Mouse (Mus musculus): Measurements from ENCODE around the gene Rpl41.

DNA sequence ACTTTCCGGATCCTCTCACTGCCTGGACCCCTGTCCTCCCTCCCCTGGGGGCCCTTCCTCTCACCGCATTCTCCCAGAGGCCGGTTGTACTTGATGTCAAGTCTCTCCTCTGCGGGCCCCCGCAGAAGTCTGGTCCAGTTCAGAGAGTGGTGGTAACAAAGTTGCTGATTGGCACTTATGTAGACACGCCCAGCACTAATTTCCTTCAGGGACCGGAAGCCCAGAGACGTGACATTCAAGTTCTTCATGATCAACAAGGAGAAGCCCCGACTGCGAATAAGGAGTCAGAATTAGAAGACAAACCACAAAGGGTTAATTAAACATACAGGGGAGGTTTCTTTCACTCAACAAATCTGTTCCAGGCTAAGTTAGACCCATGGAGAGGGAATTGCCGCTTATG, 29.2 kb upstream of the Rpl41 start:
- no peak for TF ChIP-seq CTCF (conservative IDR thresholded peaks at IDR 0.05; ENCODE audit: insufficient read depth, insufficient read length, low read depth, low read length)
- TF ChIP-seq POLR2A (IDR thresholded peaks at IDR 0.05; ENCODE audit: low read depth, low read length), result no peak

Measured in kidney, adult 2 months (tissue).